In the genomic region with DNA sequence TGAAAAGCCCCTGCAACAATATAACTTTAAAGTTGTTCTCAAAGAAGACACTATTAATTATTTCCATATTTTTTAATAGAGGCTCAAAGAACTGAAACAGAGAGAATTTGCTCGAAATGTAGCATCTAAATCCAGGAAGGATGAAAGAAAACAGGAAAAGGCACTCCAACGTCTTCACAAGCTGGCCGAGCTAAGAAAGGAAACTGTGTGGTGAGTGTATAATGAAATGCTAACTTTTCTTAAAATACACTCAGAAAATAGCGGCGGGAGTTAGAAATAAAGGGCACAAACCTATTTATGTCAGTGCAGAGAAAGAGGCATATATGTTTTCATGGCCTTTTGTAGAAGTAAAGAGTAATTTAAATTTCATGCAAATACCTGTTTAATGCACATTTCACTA, we compare ENCODE assay signal across 16 mouse cellular contexts.
"Had no signal": no experiment of that assay in that cellular context is flagged by ENCODE, and none has a peak within 500 bp of the region (broad histone marks: within the 10 kb centered on the region; RNA-seq: fewer than 3 reads in every experiment).

No protein-coding gene starts in this region.

- H3K4me3 ChIP-seq: neural tube, embryonic 13.5 days; neural tube, embryonic 15.5 days; stomach, embryonic 15.5 days had no signal

- DNase-seq: retina, postnatal 1 day; right cerebral cortex, adult 18-20 months; right cerebral cortex, postnatal 14 days; right cerebral cortex, postnatal 25 days; right cerebral cortex, postnatal 4 days; spleen, adult 18-20 months; thymus, adult 18-20 months; thymus, adult 2 months; thymus, postnatal 14 days; thymus, postnatal 25 days; thymus, postnatal 36 days; thymus, postnatal 4 days had no signal

- H3K9ac ChIP-seq: neural tube, embryonic 13.5 days; neural tube, embryonic 15.5 days; stomach, embryonic 15.5 days had no signal

- H3K36me3 ChIP-seq: stomach, embryonic 15.5 days had no signal

- H3K4me1 ChIP-seq: neural tube, embryonic 13.5 days; neural tube, embryonic 15.5 days; stomach, embryonic 15.5 days had no signal

- H3K27me3 ChIP-seq: neural tube, embryonic 13.5 days; neural tube, embryonic 15.5 days; stomach, embryonic 15.5 days had no signal

- H3K4me2 ChIP-seq: neural tube, embryonic 13.5 days; neural tube, embryonic 15.5 days; stomach, embryonic 15.5 days had no signal

- H3K9me3 ChIP-seq: neural tube, embryonic 13.5 days; neural tube, embryonic 15.5 days; stomach, embryonic 15.5 days had no signal

- H3K27ac ChIP-seq: neural tube, embryonic 13.5 days; neural tube, embryonic 15.5 days; stomach, embryonic 15.5 days; stomach, postnatal 0 days had no signal
